Mouse (Mus musculus): ENCODE data around the gene Clic1. TPM values are rescaled to one million over a fixed set of nuclear protein-coding genes. Genes with fewer than 3 reads are reported as not detected.
A peak's percentile ranks its signal among the peaks of the same experiment; 100 is the strongest.

Clic1 gene
- polyA plus RNA-seq, 1 experiment from 2014 or later, result 147 TPM

GRCm38 (mm10) chr17:35076507-35077176 is 26.9 kb downstream of the Clic1 start, which contains the start of gene Ly6g6e:
Gene Ly6g6e, plus strand, starts transcription at chr17:35076902.
- Histone ChIP-seq H3K4me2 (peak within 1 kb of the TSS; percentile 46), H3K9ac (peak within 1 kb of the TSS; percentile 43), H3K27ac (peak within 1 kb of the TSS; percentile 44; the same call in 1 of the 2 replicates), H3K36me3 (ENCODE audit: poor library complexity, severe bottlenecking) (no peaks in the 10 kb centered on the region), H3K27me3 (no peaks in the 10 kb centered on the region), H3K4me3 (peak within 1 kb of the TSS; percentile 16), H3K4me1 (peaks cover 23% of the 10 kb centered on the region), H3K9me3 (replicated peaks) (no peaks in the 10 kb centered on the region)
- WGBS, result 29% methylated on average over 10 of the region's 10 CpGs
- peak; percentile 79; the same call in 1 of the 2 replicates for ATAC-seq

GRCm38 (mm10) chr17:35077285-35077684 is 27.5 kb downstream of the Clic1 start:
- 44% methylated on average over 2 of the region's 2 CpGs for WGBS
- peak overlapping the region; percentile 16; the same call in 1 of the 2 replicates for H3K4me3 ChIP-seq
- peaks cover 23% of the 10 kb centered on the region for H3K4me1 ChIP-seq
- H3K4me2 ChIP-seq, result peak overlapping the region; percentile 46
- H3K27ac ChIP-seq, result peak overlapping the region; percentile 44; the same call in 1 of the 2 replicates
- H3K9ac ChIP-seq, result peak overlapping the region; percentile 43
- H3K27me3 ChIP-seq, result no peaks in the 10 kb centered on the region
- no peaks in the 10 kb centered on the region for H3K36me3 ChIP-seq (ENCODE audit: poor library complexity, severe bottlenecking)
- H3K9me3 ChIP-seq (replicated peaks), result no peaks in the 10 kb centered on the region
- peak; percentile 52; the same call in 1 of the 2 replicates for ATAC-seq

DNA sequence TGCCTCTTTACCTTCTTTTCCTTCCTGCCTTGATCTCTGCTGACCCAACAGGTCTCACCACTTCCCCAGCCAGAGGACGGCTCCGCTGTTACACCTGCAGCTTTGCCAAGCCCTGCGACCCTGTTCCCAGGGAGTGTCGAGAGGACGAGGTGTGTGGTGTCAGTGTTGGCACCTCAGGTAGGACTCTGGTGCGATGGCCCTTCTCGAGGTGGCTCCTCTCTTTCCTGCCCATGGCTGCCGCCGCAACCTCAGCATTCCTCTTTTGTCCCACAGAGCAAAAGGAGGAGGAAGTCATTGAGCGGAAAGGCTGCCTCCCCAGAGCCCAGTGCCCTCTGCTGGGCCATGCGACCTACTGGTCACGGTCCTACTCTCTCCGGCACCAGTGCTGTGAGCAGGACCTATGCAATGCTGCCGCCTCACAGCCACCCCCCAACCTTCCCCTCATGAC is 28.0 kb downstream of the Clic1 start, which contains the start of gene Ly6g6d:
Gene Ly6g6d, minus strand, starts transcription at position 280 of the 448 bp plus-strand sequence.
- Histone ChIP-seq H3K4me3 (peak within 1 kb of the TSS; percentile 16), H3K27me3 (no peaks in the 10 kb centered on the region), H3K4me1 (peaks cover 23% of the 10 kb centered on the region), H3K9me3 (replicated peaks) (no peaks in the 10 kb centered on the region), H3K9ac (peak within 1 kb of the TSS; percentile 43), H3K4me2 (peak within 1 kb of the TSS; percentile 46), H3K36me3 (ENCODE audit: poor library complexity, severe bottlenecking) (no peaks in the 10 kb centered on the region), H3K27ac (peak within 1 kb of the TSS; percentile 44; the same call in 1 of the 2 replicates)
- peak; percentile 50; the same call in 1 of the 2 replicates for ATAC-seq
- WGBS, result 13% methylated on average over 14 of the region's 14 CpGs

- ATAC-seq, result no peak
- Histone ChIP-seq H3K9ac (no peak overlapping the region), H3K4me3 (no peak overlapping the region), H3K27ac (no peak overlapping the region; the same call in 1 of the 2 replicates), H3K4me2 (no peak overlapping the region), H3K27me3 (no peaks in the 10 kb centered on the region), H3K4me1 (peaks cover 23% of the 10 kb centered on the region), H3K36me3 (ENCODE audit: poor library complexity, severe bottlenecking) (no peaks in the 10 kb centered on the region), H3K9me3 (replicated peaks) (no peaks in the 10 kb centered on the region)
- 68% methylated on average over 9 of the region's 9 CpGs for WGBS
Observed at GRCm38 (mm10) chr17:35079778-35080177, 30.0 kb downstream of the Clic1 start.

DNA sequence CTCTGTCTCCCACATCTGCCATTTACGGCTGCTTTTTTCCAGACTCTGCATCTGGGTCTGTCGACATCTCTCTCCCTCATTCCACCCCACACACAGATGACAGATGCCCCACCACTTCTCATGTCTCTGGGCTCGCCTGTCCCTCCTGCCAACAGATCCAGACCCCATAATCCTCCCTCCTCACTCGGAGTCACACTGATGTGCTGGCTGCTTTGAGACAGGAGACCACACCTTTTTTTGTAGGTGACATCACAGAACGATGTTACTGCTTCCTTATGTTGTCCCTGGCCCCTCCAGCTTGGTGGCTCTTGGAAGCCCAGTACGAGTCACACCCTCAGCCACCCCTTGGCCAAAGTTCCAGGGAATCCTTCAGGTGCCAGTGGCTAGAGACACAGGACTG is 30.5 kb downstream of the Clic1 start:
- H3K4me3 ChIP-seq, result no peak overlapping the region

DNA sequence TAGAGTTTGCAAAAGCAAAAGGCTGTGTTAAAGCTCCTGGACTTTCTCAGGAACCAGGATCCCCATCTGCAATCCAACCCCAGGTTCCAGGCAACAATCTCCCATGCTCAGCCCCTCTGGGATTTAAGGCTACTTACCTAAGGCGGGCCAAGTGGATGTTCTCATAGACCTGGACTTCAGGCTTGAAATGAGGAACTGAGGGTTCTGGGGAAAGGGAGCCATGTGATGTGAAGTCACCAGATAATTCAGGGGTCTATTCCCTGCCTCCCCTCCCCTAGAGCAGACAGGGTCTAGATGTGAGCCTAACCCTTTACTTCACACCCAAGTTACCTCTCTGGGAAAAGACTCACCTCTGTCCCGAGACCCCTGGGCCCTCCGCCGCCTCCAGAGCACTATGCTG is 30.9 kb downstream of the Clic1 start:
- WGBS, result 61% methylated on average over 4 of the region's 4 CpGs
- ATAC-seq, result no peak

More for the DNA sequence above, 30.5 kb downstream of the Clic1 start:
- no peaks in the 10 kb centered on the region for H3K9me3 ChIP-seq (replicated peaks)
- no peak overlapping the region for H3K9ac ChIP-seq
- H3K36me3 ChIP-seq (ENCODE audit: poor library complexity, severe bottlenecking), result no peaks in the 10 kb centered on the region
- H3K27me3 ChIP-seq, result no peaks in the 10 kb centered on the region
- 75% methylated on average over 6 of the region's 6 CpGs for WGBS
- ATAC-seq, result no peak
- no peak overlapping the region for H3K4me2 ChIP-seq
- H3K4me1 ChIP-seq, result peaks cover 23% of the 10 kb centered on the region
- H3K27ac ChIP-seq, result no peak overlapping the region

GRCm38 (mm10) chr17:35082841-35083576 is 33.2 kb downstream of the Clic1 start:
- 85% methylated on average over 16 of the region's 16 CpGs for WGBS
- Histone ChIP-seq H3K36me3 (ENCODE audit: poor library complexity, severe bottlenecking) (no peaks in the 10 kb centered on the region), H3K27me3 (0 out of 2 replicates have a peak, but pooled peaks cover 3% of the 10 kb centered on the region), H3K9me3 (replicated peaks) (no peaks in the 10 kb centered on the region), H3K4me3 (no peak overlapping the region), H3K4me2 (no peak overlapping the region), H3K9ac (no peak overlapping the region), H3K27ac (no peak overlapping the region), H3K4me1 (0 out of 2 replicates have a peak, but pooled peaks cover 5% of the 10 kb centered on the region)
- no peak for ATAC-seq

More for the DNA sequence above, 30.9 kb downstream of the Clic1 start:
- Histone ChIP-seq H3K36me3 (ENCODE audit: poor library complexity, severe bottlenecking) (no peaks in the 10 kb centered on the region), H3K4me3 (no peak overlapping the region), H3K9ac (no peak overlapping the region), H3K9me3 (replicated peaks) (no peaks in the 10 kb centered on the region), H3K4me1 (peaks cover 23% of the 10 kb centered on the region), H3K4me2 (no peak overlapping the region), H3K27ac (no peak overlapping the region), H3K27me3 (no peaks in the 10 kb centered on the region)

DNA sequence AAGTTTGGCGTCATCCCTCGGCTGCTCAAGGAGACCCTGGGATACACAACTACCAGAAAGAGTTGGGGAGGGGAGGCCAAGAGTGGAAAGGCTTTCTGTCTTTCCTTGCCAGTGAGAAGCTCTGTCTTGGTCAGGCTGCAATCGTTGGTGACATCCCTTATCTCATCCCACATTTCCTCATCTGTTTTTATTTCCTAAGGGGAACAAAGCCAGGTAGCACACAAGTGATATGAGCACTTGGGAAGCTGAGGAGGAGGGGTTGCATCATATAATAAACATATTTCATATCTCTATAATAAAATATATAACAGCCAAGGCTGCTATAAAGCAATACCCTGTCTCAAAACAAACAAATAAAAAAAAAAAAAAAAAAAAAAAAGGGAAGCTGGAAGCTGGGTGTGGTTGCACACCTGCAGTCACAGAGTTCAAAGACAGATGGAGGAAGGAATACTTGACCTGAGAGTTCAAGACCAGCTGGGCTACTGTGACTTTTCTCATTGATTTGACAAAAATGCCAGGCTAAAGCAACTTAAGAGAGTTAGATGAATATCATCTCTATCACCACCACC is 34.2 kb downstream of the Clic1 start:
- WGBS, result 82% methylated on average over 3 of the region's 3 CpGs
- ATAC-seq, result no peak
- no peaks in the 10 kb centered on the region for H3K9me3 ChIP-seq (replicated peaks)
- H3K9ac ChIP-seq, result no peak overlapping the region
- no peak overlapping the region for H3K27ac ChIP-seq
- H3K4me1 ChIP-seq, result 0 out of 2 replicates have a peak, but pooled peaks cover 5% of the 10 kb centered on the region
- H3K27me3 ChIP-seq, result 0 out of 2 replicates have a peak, but pooled peaks cover 3% of the 10 kb centered on the region
- H3K4me3 ChIP-seq, result no peak overlapping the region
- no peaks in the 10 kb centered on the region for H3K36me3 ChIP-seq (ENCODE audit: poor library complexity, severe bottlenecking)
- H3K4me2 ChIP-seq, result no peak overlapping the region

DNA sequence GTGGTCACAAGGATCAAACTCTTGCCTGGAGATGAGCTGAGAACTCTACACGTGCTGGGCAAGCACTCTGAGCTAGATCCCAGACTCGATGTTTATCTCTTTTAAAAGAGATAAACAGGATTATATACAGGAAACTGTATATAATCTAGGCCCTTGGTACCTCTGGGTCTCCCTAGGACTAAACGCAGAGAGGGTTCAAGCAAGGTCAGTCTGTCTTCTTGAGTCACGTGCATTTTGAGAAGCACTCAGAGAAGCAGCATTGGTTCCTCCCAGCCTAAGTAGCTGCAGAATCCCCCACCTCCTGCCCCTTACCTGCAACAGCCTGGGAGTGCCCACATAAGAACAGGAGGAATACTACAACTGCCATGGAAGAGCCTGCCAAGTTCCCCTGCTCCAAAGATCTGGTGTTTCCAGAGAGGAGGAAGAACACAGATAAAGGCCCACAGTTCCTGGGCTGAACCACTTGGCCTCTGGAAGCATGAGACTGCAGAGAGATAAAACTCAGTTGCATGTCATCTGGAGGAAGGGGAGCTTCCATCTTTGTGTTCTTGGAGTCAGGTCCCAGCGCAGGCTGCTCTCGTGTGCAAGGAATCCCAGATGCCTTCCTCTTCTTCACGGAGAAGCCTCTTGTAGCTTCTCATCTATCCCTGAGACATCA is 35.6 kb downstream of the Clic1 start, which contains the start of gene Ly6g6f:
Gene Ly6g6f, minus strand, starts transcription at position 403 of the 658 bp plus-strand sequence.
- no peak for ATAC-seq
- Histone ChIP-seq H3K4me3 (no peak within 1 kb of the TSS), H3K36me3 (ENCODE audit: poor library complexity, severe bottlenecking) (no peaks in the 10 kb centered on the region), H3K4me2 (no peak within 1 kb of the TSS), H3K4me1 (peaks cover 12% of the 10 kb centered on the region), H3K9ac (no peak within 1 kb of the TSS), H3K27ac (no peak within 1 kb of the TSS), H3K27me3 (0 out of 2 replicates have a peak, but pooled peaks cover 3% of the 10 kb centered on the region), H3K9me3 (replicated peaks) (no peaks in the 10 kb centered on the region)
- 85% methylated on average over 7 of the region's 7 CpGs for WGBS

DNA sequence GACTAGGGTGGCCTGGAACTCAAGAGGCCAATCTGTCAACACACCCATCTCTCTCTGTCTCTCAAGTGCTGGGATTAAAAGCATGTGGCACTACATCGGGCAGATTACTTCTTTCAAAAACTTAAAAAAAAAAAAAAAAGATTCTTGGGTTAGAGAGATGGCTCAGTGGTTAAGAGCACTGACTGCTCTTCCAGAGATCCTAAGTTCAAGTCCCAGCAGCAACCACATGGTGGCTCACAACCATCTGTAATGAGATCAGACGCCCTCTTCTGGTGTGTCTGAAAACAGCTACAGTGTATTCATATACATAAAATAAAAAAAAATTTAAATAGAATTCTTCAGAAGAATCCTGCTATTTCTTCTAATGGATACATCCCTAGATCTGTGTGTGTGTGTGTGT is 38.4 kb downstream of the Clic1 start:
- H3K27me3 ChIP-seq, result 0 out of 2 replicates have a peak, but pooled peaks cover 3% of the 10 kb centered on the region
- no peak overlapping the region for H3K4me2 ChIP-seq
- no peak overlapping the region for H3K9ac ChIP-seq
- no peak for ATAC-seq
- no peaks in the 10 kb centered on the region for H3K9me3 ChIP-seq (replicated peaks)
- H3K36me3 ChIP-seq (ENCODE audit: poor library complexity, severe bottlenecking), result peaks cover 17% of the 10 kb centered on the region
- no peak overlapping the region for H3K27ac ChIP-seq
- 61% methylated on average over 2 of the region's 2 CpGs for WGBS
- peaks cover 19% of the 10 kb centered on the region for H3K4me1 ChIP-seq
- H3K4me3 ChIP-seq, result no peak overlapping the region
